Mouse (Mus musculus) liver, adult 2 months (tissue): ENCODE results near the gene Mrpl45.

Source experiments
- CTCF ChIP-seq: fragments of 200-500 bp; IDR thresholded peaks from 2 replicates; pipeline ENCODE4 v1.5.1; 2011; ENCODE audit warnings: low read depth, low read length, control low read depth
- POLR2A ChIP-seq: fragments of 200-500 bp; IDR thresholded peaks from 2 replicates; pipeline ENCODE4 v1.6.1; 2011; ENCODE audit warnings: low read length, control low read depth; ENCODE audit not compliant: insufficient read depth; ENCODE audit errors: extremely low read depth

DNA sequence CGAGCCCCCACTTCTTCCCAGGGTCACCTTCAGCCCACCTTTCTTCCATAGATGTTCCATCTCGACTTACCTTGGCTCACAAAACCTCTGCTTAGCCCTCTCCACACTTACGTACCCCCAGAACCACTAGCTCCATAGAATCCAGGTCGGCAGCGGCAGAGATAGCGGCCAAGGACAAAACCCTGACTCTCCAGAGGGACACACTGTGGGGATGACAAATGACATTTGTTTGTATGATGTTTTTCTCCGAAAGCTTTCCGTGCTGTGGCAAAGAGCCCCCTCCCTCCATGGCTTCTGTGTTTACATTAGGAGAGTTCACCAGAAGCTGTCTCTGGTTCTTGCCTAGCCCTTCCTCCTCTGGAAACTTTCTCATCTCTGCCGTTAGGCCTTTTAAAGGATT is 31.8 kb downstream of the Mrpl45 start:
- TF ChIP-seq POLR2A (no peak), CTCF (no peak)
